Mouse (Mus musculus) limb, embryonic 11.5 days (tissue): ENCODE data around the gene Scgb2b3. TPM values are rescaled to one million over a fixed set of nuclear protein-coding genes. Genes with fewer than 3 reads are reported as not detected.

Experiments
- ATAC-seq: fragments of 200-750 bp; cut with Nextera tagmentation; 2 replicates; pipeline ENCODE4 v1.8.0; 2017; ENCODE audit warnings: low read depth; ENCODE audit not compliant: insufficient number of reproducible peaks, low FRiP score, low TSS enrichment
- DNase-seq: peaks from one replicate; pipeline ENCODE4 v3.0.0-alpha.2; 2015; ENCODE audit warnings: low spot score
- H3K27ac ChIP-seq: fragments of 300-500 bp; sonication (generic); replicated peaks from 2 replicates; pipeline ENCODE4 v1.5.1; 2014; ENCODE audit warnings: low read depth, mild to moderate bottlenecking, low read length
- H3K27me3 ChIP-seq: fragments of 300-500 bp; sonication (generic); 2 replicates; pipeline ENCODE4 v1.6.1; 2014; ENCODE audit warnings: mild to moderate bottlenecking, low read length, mixed read lengths; ENCODE audit not compliant: control insufficient read depth, insufficient read depth
- H3K36me3 ChIP-seq: fragments of 300-500 bp; sonication (generic); 2 replicates; pipeline ENCODE4 v1.6.1; 2014; ENCODE audit warnings: mild to moderate bottlenecking, low read length, moderate library complexity, mixed read lengths; ENCODE audit not compliant: control insufficient read depth, insufficient read depth
- H3K4me1 ChIP-seq: fragments of 300-500 bp; sonication (generic); 2 replicates; pipeline ENCODE4 v1.6.1; 2014; ENCODE audit warnings: low read length, mixed read lengths; ENCODE audit not compliant: control insufficient read depth, insufficient read depth
- H3K4me2 ChIP-seq: fragments of 300-500 bp; sonication (generic); 2 replicates; pipeline ENCODE4 v1.6.1; 2014; ENCODE audit warnings: low read depth, mild to moderate bottlenecking, moderate library complexity; ENCODE audit not compliant: severe bottlenecking
- H3K4me3 ChIP-seq: fragments of 300-500 bp; sonication (generic); 2 replicates; pipeline ENCODE4 v1.5.1; 2014; ENCODE audit warnings: low read depth, low read length
- H3K9ac ChIP-seq: fragments of 300-500 bp; sonication (generic); 2 replicates; pipeline ENCODE4 v1.6.1; 2014; ENCODE audit warnings: mild to moderate bottlenecking, low read length
- H3K9me3 ChIP-seq: fragments of 300-500 bp; sonication (generic); 2 replicates; pipeline ENCODE4 v1.6.1; 2016; ENCODE audit warnings: low read length; ENCODE audit not compliant: control insufficient read depth
- WGBS: fragments of 180-500 bp; shearing (Covaris S2); extraction: QIAGEN DNeasy Blood & Tissue Kit; methylation state at CpG from one replicate; pipeline ENCODE4 v1.1.7; 2014; 5-methylcytosine and 5-hydroxymethylcytosine counted together
- polyA plus RNA-seq: library from polyadenylated mRNA; unstranded; fragments of >200 nt; fragmentation: Nextera tagmentation; extraction: Ambion mirVana; gene quantifications from 2 replicates; pipeline ENCODE4 v1.2.1, GENCODE M21; 2014

Gene Scgb2b3
- polyA plus RNA-seq, result not detected in 2 replicates

GRCm38 (mm10) chr7:31362022-31362560 lies at the start of gene Scgb2b3:
Gene Scgb2b3 (minus strand): TSS chr7:31362072.
- no peaks in the 10 kb centered on the region for H3K36me3 ChIP-seq
- no peak within 1 kb of the TSS for H3K9ac ChIP-seq
- H3K4me2 ChIP-seq, result no peak within 1 kb of the TSS
- no peak for DNase-seq
- H3K27ac ChIP-seq, result no peak within 1 kb of the TSS
- H3K27me3 ChIP-seq, result no peaks in the 10 kb centered on the region
- WGBS, result 70% methylated on average over 4 of the region's 4 CpGs
- no peaks in the 10 kb centered on the region for H3K4me1 ChIP-seq
- ATAC-seq, result no peak
- H3K4me3 ChIP-seq, result no peak within 1 kb of the TSS
- peaks cover 22% of the 10 kb centered on the region for H3K9me3 ChIP-seq

GRCm38 (mm10) chr7:31375292-31375691 lies 13.4 kb upstream of the Scgb2b3 start, which contains the start of gene Scgb1b3:
Gene Scgb1b3 (plus strand): TSS chr7:31375592.
- no peak for ATAC-seq
- Histone ChIP-seq H3K9me3 (peaks cover 19% of the 10 kb centered on the region; the same call in 1 of the 2 replicates), H3K4me1 (no peaks in the 10 kb centered on the region), H3K4me2 (no peak within 1 kb of the TSS), H3K27ac (no peak within 1 kb of the TSS), H3K36me3 (no peaks in the 10 kb centered on the region), H3K4me3 (no peak within 1 kb of the TSS), H3K27me3 (no peaks in the 10 kb centered on the region), H3K9ac (no peak within 1 kb of the TSS)
- 79% methylated on average over 3 of the region's 3 CpGs for WGBS
- no peak for DNase-seq

Other genes starting within 250 kb of the Scgb2b3 start
- 2.2 and 2.3 TPM in 2 replicates for gene Hpn, start 246.8 kb downstream of the Scgb2b3 start, polyA plus RNA-seq
- 0.51 and 1.0 TPM in 2 replicates for gene Scn1b, start 235.1 kb downstream of the Scgb2b3 start, polyA plus RNA-seq
- gene Gramd1a, start 206.2 kb downstream of the Scgb2b3 start, polyA plus RNA-seq, result 86.9 and 87.2 TPM in 2 replicates
- not detected in 2 replicates for gene Scgb2b2, start 71.6 kb downstream of the Scgb2b3 start, polyA plus RNA-seq
- gene Scgb1b2, start 70.3 kb downstream of the Scgb2b3 start, polyA plus RNA-seq, result not detected in 2 replicates
- not detected in 2 replicates for gene Scgb1b3, start 13.5 kb upstream of the Scgb2b3 start, polyA plus RNA-seq